Mouse (Mus musculus): ENCODE measurements around the gene Farp1. TPM values are rescaled to one million over a fixed set of nuclear protein-coding genes. Genes with fewer than 3 reads are reported as not detected.

The Farp1 gene
- total and polyA plus RNA-seq, 3 experiments: 6.4 to 11.1 (median 10.9) TPM

DNA sequence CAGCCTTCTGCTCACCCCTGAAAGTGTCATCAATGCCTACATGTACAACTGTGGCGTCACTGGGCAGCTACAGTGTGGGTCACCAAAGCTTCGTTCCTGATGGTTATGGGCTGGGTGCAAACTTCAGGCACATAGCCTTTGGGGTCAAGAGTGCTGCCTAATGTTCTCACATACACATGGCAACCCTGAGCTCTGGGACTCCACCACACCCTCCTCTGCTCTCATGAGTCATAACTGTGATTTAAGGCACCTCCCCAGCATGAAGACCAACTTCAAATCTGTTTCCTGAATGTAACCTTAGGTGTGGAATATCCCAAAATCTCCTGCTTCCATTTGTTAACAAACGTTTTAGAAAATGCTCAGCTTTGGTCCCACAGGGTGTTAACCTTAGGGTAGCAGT, 257.4 kb downstream of the Farp1 start:
- TF ChIP-seq CTCF (IDR thresholded peaks at IDR 0.05): no peak
- DNase-seq: no peak
- H3K27me3 ChIP-seq (ENCODE audit: control insufficient read depth, insufficient read depth, low read length): no peaks in the 10 kb centered on the region
- H3K36me3 ChIP-seq (ENCODE audit: control insufficient read depth, insufficient read depth, low read length): peaks cover 4% of the 10 kb centered on the region; the same call in 1 of the 2 replicates
- H3K4me3 ChIP-seq: no peak overlapping the region
- H3K4me1 ChIP-seq (ENCODE audit: control insufficient read depth, insufficient read depth, low read length): no peaks in the 10 kb centered on the region
- no peaks in the 10 kb centered on the region for H3K79me2 ChIP-seq (replicated peaks; ENCODE audit: control insufficient read depth, insufficient read depth, low read length)
- H3K9ac ChIP-seq (ENCODE audit: low read depth, low read length): no peak overlapping the region
- intact Hi-C loops (cut with DNase I): no loop called here
- no peak overlapping the region for H3K27ac ChIP-seq
- WGBS: 78% methylated on average over 3 of the region's 3 CpGs

DNA sequence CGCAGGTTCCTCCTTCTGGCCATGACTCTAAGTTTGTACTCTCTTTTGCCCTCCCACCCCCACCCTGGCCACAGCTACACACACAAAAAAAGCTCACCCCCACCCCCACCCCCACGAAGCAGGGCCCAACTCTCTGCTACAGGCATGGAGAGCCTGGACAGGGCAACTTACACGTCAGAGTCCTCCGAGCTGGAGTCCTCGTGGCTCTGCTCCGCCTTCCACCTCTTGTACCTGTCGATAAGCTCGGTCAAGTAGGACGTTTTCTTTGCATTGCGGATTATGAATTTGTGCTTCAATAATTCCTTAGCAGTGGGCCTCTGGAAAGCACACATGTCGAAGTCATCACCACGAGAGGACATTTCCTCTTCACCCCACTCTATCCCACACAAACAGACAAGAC, 259.5 kb downstream of the Farp1 start:
- Histone ChIP-seq H3K4me3 (no peak overlapping the region), H3K27me3 (ENCODE audit: control insufficient read depth, insufficient read depth, low read length) (no peaks in the 10 kb centered on the region), H3K4me1 (ENCODE audit: control insufficient read depth, insufficient read depth, low read length) (no peaks in the 10 kb centered on the region), H3K79me2 (replicated peaks; ENCODE audit: control insufficient read depth, insufficient read depth, low read length) (no peaks in the 10 kb centered on the region; the same call in 1 of the 2 replicates), H3K27ac (no peak overlapping the region), H3K36me3 (ENCODE audit: control insufficient read depth, insufficient read depth, low read length) (peaks cover 4% of the 10 kb centered on the region; the same call in 1 of the 2 replicates), H3K9ac (ENCODE audit: low read depth, low read length) (no peak overlapping the region)
- no peak for DNase-seq
- intact Hi-C loops (cut with DNase I): no loop called here
- WGBS: 80% methylated on average over 12 of the region's 12 CpGs
- no peak for TF ChIP-seq POLR2A (IDR thresholded peaks at IDR 0.05; ENCODE audit: insufficient read depth, low read depth, low read length)
- TF ChIP-seq EP300 (IDR thresholded peaks at IDR 0.05; ENCODE audit: insufficient read depth, low read depth, low read length): no peak
- no peak for TF ChIP-seq CTCF (IDR thresholded peaks at IDR 0.05)

DNA sequence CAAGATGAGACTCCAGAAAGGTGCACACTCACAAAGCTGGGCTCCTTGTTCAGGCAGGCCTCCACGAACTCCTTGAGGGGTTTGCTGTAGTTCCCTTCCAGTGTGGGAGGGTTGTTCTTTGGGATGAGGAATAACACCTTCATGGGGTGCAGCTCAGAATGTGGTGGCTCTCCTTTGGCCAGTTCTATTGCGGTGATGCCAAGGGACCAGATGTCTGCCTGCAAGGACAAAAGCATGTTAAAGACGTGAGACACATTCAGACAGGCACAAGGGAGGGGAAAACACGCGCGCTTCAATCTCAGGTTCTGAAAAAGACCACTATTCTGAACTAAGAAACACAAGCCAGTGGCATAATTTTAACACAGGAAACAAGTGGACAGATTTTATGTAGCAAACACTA, 262.1 kb downstream of the Farp1 start:
- TF ChIP-seq CTCF (IDR thresholded peaks at IDR 0.05) (no peak), EP300 (IDR thresholded peaks at IDR 0.05; ENCODE audit: insufficient read depth, low read depth, low read length) (no peak), POLR2A (IDR thresholded peaks at IDR 0.05; ENCODE audit: insufficient read depth, low read depth, low read length) (no peak)
- H3K79me2 ChIP-seq (replicated peaks; ENCODE audit: control insufficient read depth, insufficient read depth, low read length): peaks cover 2% of the 10 kb centered on the region
- H3K4me3 ChIP-seq: no peak overlapping the region
- DNase-seq: no peak
- intact Hi-C loops (cut with DNase I): no loop called here
- no peak overlapping the region for H3K9ac ChIP-seq (ENCODE audit: low read depth, low read length)
- no peaks in the 10 kb centered on the region for H3K4me1 ChIP-seq (ENCODE audit: control insufficient read depth, insufficient read depth, low read length)
- peaks cover 4% of the 10 kb centered on the region; the same call in 1 of the 2 replicates for H3K36me3 ChIP-seq (ENCODE audit: control insufficient read depth, insufficient read depth, low read length)
- WGBS: 92% methylated on average over 6 of the region's 6 CpGs
- no peaks in the 10 kb centered on the region for H3K27me3 ChIP-seq (ENCODE audit: control insufficient read depth, insufficient read depth, low read length)
- no peak overlapping the region for H3K27ac ChIP-seq

DNA sequence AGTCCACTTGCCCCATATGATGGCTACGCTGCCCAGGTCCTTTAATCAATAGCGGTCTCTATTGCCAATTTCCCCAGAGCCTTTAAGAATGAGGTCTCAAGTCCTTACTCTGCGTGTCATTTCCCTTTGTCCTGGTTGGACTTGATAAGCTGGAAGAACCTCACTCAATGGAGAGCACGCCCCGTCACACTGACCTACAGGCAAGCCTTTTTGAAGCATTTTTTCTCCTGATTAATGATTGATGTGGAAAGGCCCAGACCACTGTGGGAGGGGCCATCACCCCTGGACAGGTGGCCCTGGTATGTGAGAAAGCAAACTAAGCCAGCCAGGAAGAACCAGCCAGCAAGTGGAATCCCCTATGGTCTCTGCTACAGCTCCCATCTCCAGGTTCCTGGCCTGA, 263.5 kb downstream of the Farp1 start:
- no peak overlapping the region for H3K9ac ChIP-seq (ENCODE audit: low read depth, low read length)
- H3K4me1 ChIP-seq (ENCODE audit: control insufficient read depth, insufficient read depth, low read length): no peaks in the 10 kb centered on the region
- TF ChIP-seq POLR2A (IDR thresholded peaks at IDR 0.05; ENCODE audit: insufficient read depth, low read depth, low read length) (no peak), CTCF (IDR thresholded peaks at IDR 0.05) (no peak), EP300 (IDR thresholded peaks at IDR 0.05; ENCODE audit: insufficient read depth, low read depth, low read length) (no peak)
- no peaks in the 10 kb centered on the region for H3K27me3 ChIP-seq (ENCODE audit: control insufficient read depth, insufficient read depth, low read length)
- no peak for DNase-seq
- intact Hi-C loops (cut with DNase I): no loop called here
- H3K36me3 ChIP-seq (ENCODE audit: control insufficient read depth, insufficient read depth, low read length): no peaks in the 10 kb centered on the region
- peaks cover 3% of the 10 kb centered on the region for H3K79me2 ChIP-seq (replicated peaks; ENCODE audit: control insufficient read depth, insufficient read depth, low read length)
- 82% methylated on average over 5 of the region's 5 CpGs for WGBS
- no peak overlapping the region for H3K4me3 ChIP-seq
- no peak overlapping the region for H3K27ac ChIP-seq

DNA sequence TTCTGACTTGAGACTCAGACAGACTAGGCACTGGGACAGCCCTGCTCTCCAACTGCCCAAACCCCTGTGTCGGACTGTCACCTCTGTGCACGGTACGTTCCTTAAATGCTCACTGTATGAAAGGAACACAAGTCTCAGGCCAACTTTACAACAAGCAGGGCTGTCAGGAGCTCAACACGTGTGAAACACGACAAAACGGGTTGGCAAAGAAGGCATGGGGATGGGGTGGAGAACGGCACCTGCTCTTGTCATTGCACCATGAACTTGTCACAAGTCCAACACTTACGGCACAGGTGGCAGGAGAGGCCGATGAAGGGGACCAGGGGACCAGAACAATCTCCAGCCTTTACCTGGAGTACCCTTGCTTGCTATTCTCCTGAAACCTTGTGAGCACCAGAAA, 264.1 kb downstream of the Farp1 start:
- intact Hi-C loops (cut with DNase I): no loop called here
- no peaks in the 10 kb centered on the region for H3K36me3 ChIP-seq (ENCODE audit: control insufficient read depth, insufficient read depth, low read length)
- H3K4me1 ChIP-seq (ENCODE audit: control insufficient read depth, insufficient read depth, low read length): peaks cover 2% of the 10 kb centered on the region
- WGBS: 89% methylated on average over 9 of the region's 9 CpGs
- TF ChIP-seq CTCF (IDR thresholded peaks at IDR 0.05): no peak
- TF ChIP-seq POLR2A (IDR thresholded peaks at IDR 0.05; ENCODE audit: insufficient read depth, low read depth, low read length): no peak
- no peak for TF ChIP-seq EP300 (IDR thresholded peaks at IDR 0.05; ENCODE audit: insufficient read depth, low read depth, low read length)
- no peaks in the 10 kb centered on the region for H3K27me3 ChIP-seq (ENCODE audit: control insufficient read depth, insufficient read depth, low read length)
- H3K9ac ChIP-seq (ENCODE audit: low read depth, low read length): no peak overlapping the region
- H3K27ac ChIP-seq: no peak overlapping the region
- peaks cover 3% of the 10 kb centered on the region for H3K79me2 ChIP-seq (replicated peaks; ENCODE audit: control insufficient read depth, insufficient read depth, low read length)
- H3K4me3 ChIP-seq: no peak overlapping the region
- DNase-seq: no peak

DNA sequence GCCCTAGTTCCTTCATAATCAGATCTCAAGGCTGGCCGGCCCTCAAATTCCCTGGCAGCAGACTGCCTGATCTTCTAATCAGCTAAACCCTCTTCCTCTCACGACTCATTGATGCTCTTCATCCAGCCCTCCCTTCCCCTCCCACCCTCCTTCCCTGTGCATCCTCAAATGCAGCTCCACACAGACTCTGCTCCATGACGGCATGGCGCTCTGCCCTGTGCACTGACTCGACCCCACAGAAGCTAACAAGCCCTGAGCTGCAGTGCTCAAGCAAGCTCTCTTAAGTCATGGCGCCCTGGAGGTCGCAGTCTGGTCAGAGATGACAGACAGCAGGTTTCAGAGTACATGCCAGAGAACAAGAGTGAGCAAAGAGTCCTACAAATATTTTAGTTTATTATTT, 269.5 kb downstream of the Farp1 start:
- Histone ChIP-seq H3K9ac (ENCODE audit: low read depth, low read length) (no peak overlapping the region), H3K27ac (no peak overlapping the region), H3K36me3 (ENCODE audit: control insufficient read depth, insufficient read depth, low read length) (no peaks in the 10 kb centered on the region), H3K79me2 (replicated peaks; ENCODE audit: control insufficient read depth, insufficient read depth, low read length) (peaks cover 6% of the 10 kb centered on the region; the same call in 1 of the 2 replicates), H3K4me1 (ENCODE audit: control insufficient read depth, insufficient read depth, low read length) (peaks cover 7% of the 10 kb centered on the region), H3K27me3 (ENCODE audit: control insufficient read depth, insufficient read depth, low read length) (no peaks in the 10 kb centered on the region), H3K4me3 (no peak overlapping the region)
- TF ChIP-seq POLR2A (IDR thresholded peaks at IDR 0.05; ENCODE audit: insufficient read depth, low read depth, low read length) (no peak), EP300 (IDR thresholded peaks at IDR 0.05; ENCODE audit: insufficient read depth, low read depth, low read length) (no peak), CTCF (IDR thresholded peaks at IDR 0.05) (no peak)
- WGBS: 45% methylated on average over 7 of the region's 7 CpGs
- intact Hi-C loops (cut with DNase I): no loop called here
- no peak for DNase-seq

All from heart, adult 2 months (tissue).